Mouse (Mus musculus) stomach, embryonic 14.5 days (tissue): ENCODE data around the gene Ank. TPM values are rescaled to one million over a fixed set of nuclear protein-coding genes. Genes with fewer than 3 reads are reported as not detected.
"Not testable (repeated sequence)": the region's sequence is repeated elsewhere in the genome, so short reads cannot be mapped to it uniquely, and the experiment has no call there.

Experiments
- ATAC-seq: fragments of 200-750 bp; cut with Nextera tagmentation; 2 replicates; pipeline ENCODE4 v1.8.0; 2017; ENCODE audit warnings: low read depth, moderate TSS enrichment; ENCODE audit not compliant: insufficient number of reproducible peaks, insufficient read depth, low FRiP score
- H3K27ac ChIP-seq: fragments of 300-500 bp; sonication (generic); 2 replicates; pipeline ENCODE4 v1.5.1; 2014; ENCODE audit warnings: mild to moderate bottlenecking, low read length, moderate library complexity, mixed read lengths
- H3K27me3 ChIP-seq: fragments of 300-500 bp; sonication (generic); 2 replicates; pipeline ENCODE4 v1.6.1; 2014; ENCODE audit warnings: low read length, control low read depth, mixed read lengths; ENCODE audit not compliant: control insufficient read depth, insufficient read depth
- H3K36me3 ChIP-seq: fragments of 300-500 bp; sonication (generic); 2 replicates; pipeline ENCODE4 v1.6.1; 2014; ENCODE audit warnings: mild to moderate bottlenecking, control low read depth, low read length, moderate library complexity, mixed read lengths; ENCODE audit not compliant: control insufficient read depth, insufficient read depth
- H3K4me1 ChIP-seq: fragments of 300-500 bp; sonication (generic); 2 replicates; pipeline ENCODE4 v1.6.1; 2014; ENCODE audit warnings: low read length, control low read depth, mixed read lengths; ENCODE audit not compliant: control insufficient read depth, insufficient read depth
- H3K4me2 ChIP-seq: fragments of 300-500 bp; sonication (generic); replicated peaks from 2 replicates; pipeline ENCODE4 v1.6.1; 2014; ENCODE audit warnings: low read depth, low read length, control low read depth
- H3K4me3 ChIP-seq: fragments of 300-500 bp; sonication (generic); 2 replicates; pipeline ENCODE4 v1.5.1; 2014; ENCODE audit warnings: low read depth, low read length, control low read depth
- H3K9ac ChIP-seq: fragments of 300-500 bp; sonication (generic); replicated peaks from 2 replicates; pipeline ENCODE4 v1.6.1; 2014; ENCODE audit warnings: low read depth, mild to moderate bottlenecking, control low read depth, low read length, moderate library complexity, mixed read lengths
- H3K9me3 ChIP-seq: fragments of 300-500 bp; sonication (generic); 2 replicates; pipeline ENCODE4 v1.6.1; 2016; ENCODE audit warnings: low read depth, low read length, control low read depth; ENCODE audit not compliant: control insufficient read depth
- WGBS: fragments of 180-500 bp; shearing (Covaris S2); extraction: QIAGEN DNeasy Blood & Tissue Kit; methylation state at CpG from one replicate; pipeline ENCODE4 v1.1.7; 2014; 5-methylcytosine and 5-hydroxymethylcytosine counted together
- polyA plus RNA-seq: library from polyadenylated mRNA; unstranded; fragments of >200 nt; fragmentation: Nextera tagmentation; extraction: Ambion mirVana; gene quantifications from 2 replicates; pipeline ENCODE4 v1.2.1, GENCODE M21; 2014

The Ank gene
- polyA plus RNA-seq, 1 experiment from 2014 or later, result 13.7 TPM

DNA sequence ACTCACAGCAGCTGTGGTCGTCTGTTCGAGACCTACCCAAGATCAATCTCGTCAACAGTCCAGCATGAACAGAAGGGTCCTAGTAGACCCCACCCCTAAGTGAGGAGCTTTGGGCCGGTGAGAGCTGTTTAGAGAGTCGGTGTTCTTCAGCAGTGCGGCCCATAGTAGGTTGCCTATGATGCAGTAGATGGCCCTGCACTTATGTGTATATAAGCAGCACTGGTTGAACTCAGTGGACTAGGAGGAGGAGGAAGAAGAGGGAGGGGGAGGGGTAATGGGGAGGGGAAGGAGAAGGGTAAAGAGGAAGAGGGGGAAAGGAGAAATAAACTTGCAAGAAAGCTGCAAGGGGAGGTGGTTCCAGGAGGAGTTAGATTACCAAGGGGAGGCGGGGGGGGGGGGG, 25.4 kb upstream of the Ank start:
- Histone ChIP-seq H3K4me2 (no peak overlapping the region), H3K27me3 (no peaks in the 10 kb centered on the region), H3K9me3 (no peaks in the 10 kb centered on the region), H3K36me3 (no peaks in the 10 kb centered on the region), H3K4me1 (no peaks in the 10 kb centered on the region), H3K9ac (no peak overlapping the region), H3K4me3 (no peak overlapping the region), H3K27ac (no peak overlapping the region)
- 89% methylated on average over 6 of the region's 7 CpGs for WGBS
- no peak for ATAC-seq

DNA sequence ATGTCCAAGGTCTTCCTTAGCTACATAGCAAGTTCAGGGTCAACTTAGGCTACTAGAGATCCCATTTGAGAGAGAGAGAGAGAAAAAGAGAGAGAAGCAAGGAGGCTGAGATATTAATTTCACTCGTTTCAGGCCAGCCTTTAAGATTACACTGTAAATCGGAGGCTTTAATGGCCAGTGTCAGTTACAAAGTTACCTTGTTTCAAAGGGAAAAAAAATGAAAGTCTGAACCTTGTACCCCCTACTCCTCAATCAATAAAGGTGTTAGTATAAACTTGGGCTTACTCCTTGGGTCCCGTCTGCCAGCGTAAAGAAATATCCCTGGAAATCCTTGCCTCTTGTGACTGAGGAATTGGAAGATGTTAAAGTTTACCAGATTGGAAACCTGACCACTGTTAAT, 24.9 kb upstream of the Ank start:
- 51% methylated on average over 4 of the region's 4 CpGs for WGBS
- no peak for ATAC-seq

DNA sequence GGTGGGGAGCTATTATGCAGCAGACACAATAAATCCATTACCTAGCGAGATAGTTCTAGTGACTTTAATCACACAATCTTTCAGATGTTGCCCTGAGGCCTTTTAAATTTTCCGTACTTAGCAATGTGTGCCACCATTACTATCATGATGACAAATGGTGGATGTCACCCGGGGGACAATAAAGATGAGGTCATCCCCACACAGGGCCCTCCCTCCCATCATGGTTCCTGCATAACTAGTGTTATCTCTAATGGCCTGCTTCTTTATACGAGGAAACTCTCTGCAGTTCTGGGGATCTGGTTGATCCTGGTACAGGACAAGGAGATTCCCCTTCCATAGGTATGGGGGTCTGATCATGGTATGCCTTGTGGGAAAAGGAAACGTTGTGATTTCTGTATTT, 24.5 kb upstream of the Ank start:
- no peak overlapping the region for H3K9ac ChIP-seq
- no peaks in the 10 kb centered on the region for H3K27me3 ChIP-seq
- no peak overlapping the region for H3K4me3 ChIP-seq
- WGBS, result 42% methylated on average over 5 of the region's 5 CpGs
- no peak overlapping the region for H3K4me2 ChIP-seq
- no peaks in the 10 kb centered on the region for H3K9me3 ChIP-seq
- no peak for ATAC-seq
- H3K27ac ChIP-seq, result no peak overlapping the region
- H3K4me1 ChIP-seq, result no peaks in the 10 kb centered on the region
- no peaks in the 10 kb centered on the region for H3K36me3 ChIP-seq

More for the DNA sequence above, 24.9 kb upstream of the Ank start:
- Histone ChIP-seq H3K9me3 (no peaks in the 10 kb centered on the region), H3K4me2 (no peak overlapping the region), H3K4me1 (no peaks in the 10 kb centered on the region), H3K27me3 (no peaks in the 10 kb centered on the region), H3K36me3 (no peaks in the 10 kb centered on the region), H3K27ac (no peak overlapping the region), H3K4me3 (no peak overlapping the region), H3K9ac (no peak overlapping the region)

DNA sequence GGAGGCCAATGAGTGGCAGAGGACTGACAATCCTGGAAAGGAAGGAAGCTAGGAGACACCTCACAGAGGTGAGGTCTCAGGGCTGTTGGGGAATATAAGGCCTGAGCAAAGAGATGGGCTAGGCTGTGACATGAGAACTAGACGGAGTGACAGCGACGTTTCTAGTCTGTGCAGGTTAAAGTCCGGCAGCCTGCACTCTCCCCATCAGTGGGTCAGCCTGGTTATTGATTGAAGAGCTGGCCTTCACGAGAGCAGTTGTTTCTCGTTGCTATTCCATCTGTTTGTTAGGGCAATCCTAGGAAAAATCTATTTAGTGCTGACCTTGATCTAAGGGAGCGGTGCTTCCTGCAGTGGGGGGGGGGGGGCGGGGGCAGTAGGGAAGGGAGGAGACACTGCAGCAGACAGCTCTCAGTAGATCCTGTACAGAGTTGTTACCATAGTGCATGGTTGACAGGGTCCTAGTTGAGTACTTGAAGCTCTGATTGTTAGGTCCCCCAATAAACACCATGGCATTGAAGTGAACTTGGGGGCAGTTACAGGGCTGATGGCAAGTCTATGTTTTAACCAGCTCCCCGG, 21.6 kb upstream of the Ank start:
- 75% methylated on average over 8 of the region's 9 CpGs for WGBS
- ATAC-seq, result no peak

DNA sequence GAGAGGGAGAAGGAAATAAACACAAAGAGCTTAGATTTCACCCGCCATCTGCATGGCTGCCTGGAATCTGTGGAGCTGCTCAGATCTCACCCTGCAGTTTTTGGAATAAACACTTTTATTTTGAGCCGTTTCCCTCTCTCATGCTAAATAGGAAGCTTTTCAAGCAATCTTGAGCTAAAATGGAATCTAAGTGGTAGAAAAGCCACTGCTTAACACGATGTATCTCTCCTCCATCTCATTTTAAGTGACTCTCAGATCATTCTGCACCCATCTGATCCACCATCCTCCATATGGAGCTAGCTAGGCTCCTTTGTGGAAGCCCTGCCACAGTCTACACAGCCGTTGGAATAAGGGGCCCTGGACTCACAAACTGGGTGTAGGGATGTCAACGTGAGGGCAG, 15.8 kb upstream of the Ank start:
- Histone ChIP-seq H3K36me3 (no peaks in the 10 kb centered on the region), H3K4me1 (no peaks in the 10 kb centered on the region), H3K27me3 (no peaks in the 10 kb centered on the region), H3K4me3 (no peak overlapping the region), H3K4me2 (no peak overlapping the region), H3K27ac (no peak overlapping the region), H3K9me3 (no peaks in the 10 kb centered on the region), H3K9ac (no peak overlapping the region)
- ATAC-seq, result no peak
- 60% methylated on average over 5 of the region's 5 CpGs for WGBS

More for the DNA sequence above, 21.6 kb upstream of the Ank start:
- Histone ChIP-seq H3K36me3 (no peaks in the 10 kb centered on the region), H3K9me3 (no peaks in the 10 kb centered on the region), H3K9ac (no peak overlapping the region), H3K4me1 (no peaks in the 10 kb centered on the region), H3K4me3 (no peak overlapping the region), H3K27ac (no peak overlapping the region), H3K4me2 (no peak overlapping the region), H3K27me3 (no peaks in the 10 kb centered on the region)

DNA sequence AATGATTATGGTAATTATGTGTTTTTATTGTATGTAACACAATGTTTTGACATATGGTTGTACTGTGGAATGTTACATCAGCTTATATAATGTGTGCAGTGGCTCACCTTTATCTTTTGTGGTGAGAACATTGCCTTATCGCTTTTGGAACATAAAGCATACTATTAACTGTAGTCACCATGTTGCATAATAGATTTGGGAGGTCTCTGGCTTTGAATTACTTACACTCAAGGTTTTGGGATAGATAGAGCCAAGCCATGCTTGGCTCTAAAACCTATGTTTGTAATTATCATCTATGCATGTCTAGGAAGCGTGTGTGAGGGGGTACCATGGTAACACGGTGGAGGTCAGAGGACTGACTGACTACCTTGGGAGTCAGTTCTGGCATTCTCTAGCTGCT, 14.7 kb upstream of the Ank start:
- 93% methylated on average over 3 of the region's 3 CpGs for WGBS
- Histone ChIP-seq H3K27me3 (no peaks in the 10 kb centered on the region), H3K27ac (no peak overlapping the region), H3K9ac (no peak overlapping the region), H3K36me3 (no peaks in the 10 kb centered on the region), H3K4me2 (no peak overlapping the region), H3K9me3 (no peaks in the 10 kb centered on the region), H3K4me1 (no peaks in the 10 kb centered on the region), H3K4me3 (no peak overlapping the region)
- no peak for ATAC-seq

DNA sequence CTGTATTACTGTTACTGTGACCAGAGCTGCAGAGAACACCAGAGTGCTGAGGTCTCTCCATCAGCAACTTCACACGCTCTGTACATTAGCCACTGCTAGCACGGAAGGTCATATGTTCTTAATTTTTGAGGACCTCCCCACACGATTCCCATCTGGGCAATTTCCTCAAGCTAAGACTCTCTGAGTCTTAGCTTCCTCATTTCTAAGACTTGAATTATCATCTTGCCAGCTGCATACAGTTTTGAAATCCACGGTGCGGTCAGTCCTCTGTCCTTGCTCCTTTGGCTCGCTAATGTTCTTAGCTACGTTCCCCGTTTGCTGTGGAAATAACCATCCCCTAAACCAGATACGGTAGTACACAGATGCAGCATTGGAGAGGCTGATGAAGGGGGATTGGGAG, 14.0 kb upstream of the Ank start:
- 85% methylated on average over 9 of the region's 9 CpGs for WGBS
- H3K9me3 ChIP-seq, result no peaks in the 10 kb centered on the region
- no peak overlapping the region for H3K9ac ChIP-seq
- no peak overlapping the region for H3K27ac ChIP-seq
- no peaks in the 10 kb centered on the region for H3K27me3 ChIP-seq
- no peaks in the 10 kb centered on the region for H3K4me1 ChIP-seq
- no peak overlapping the region for H3K4me3 ChIP-seq
- no peak overlapping the region for H3K4me2 ChIP-seq
- no peaks in the 10 kb centered on the region for H3K36me3 ChIP-seq
- ATAC-seq, result no peak

DNA sequence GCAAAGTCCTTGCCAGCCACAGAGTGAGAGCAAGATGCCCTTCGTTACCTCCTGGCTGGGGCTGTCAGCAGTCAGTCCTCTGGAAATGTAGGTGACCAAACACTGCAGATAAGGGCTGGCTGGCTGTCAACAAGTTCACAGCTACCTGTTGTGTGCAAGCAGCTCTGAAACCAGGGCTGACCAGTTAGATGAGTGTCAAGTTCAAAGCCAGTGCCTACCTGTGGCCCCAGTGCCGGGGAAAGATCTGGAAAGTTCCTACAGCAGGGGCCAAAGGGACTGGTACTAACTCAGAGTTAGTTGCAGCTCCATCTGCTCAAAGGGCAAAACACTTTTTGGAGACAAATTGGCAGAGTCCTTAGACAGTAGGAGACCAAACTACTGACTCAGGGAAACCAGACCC, 9.5 kb upstream of the Ank start:
- Histone ChIP-seq H3K4me2 (no peak overlapping the region), H3K27me3 (no peaks in the 10 kb centered on the region), H3K4me1 (no peaks in the 10 kb centered on the region), H3K27ac (no peak overlapping the region), H3K9me3 (no peaks in the 10 kb centered on the region), H3K36me3 (no peaks in the 10 kb centered on the region), H3K4me3 (no peak overlapping the region), H3K9ac (no peak overlapping the region)
- 85% methylated on average over 2 of the region's 2 CpGs for WGBS
- ATAC-seq, result no peak

DNA sequence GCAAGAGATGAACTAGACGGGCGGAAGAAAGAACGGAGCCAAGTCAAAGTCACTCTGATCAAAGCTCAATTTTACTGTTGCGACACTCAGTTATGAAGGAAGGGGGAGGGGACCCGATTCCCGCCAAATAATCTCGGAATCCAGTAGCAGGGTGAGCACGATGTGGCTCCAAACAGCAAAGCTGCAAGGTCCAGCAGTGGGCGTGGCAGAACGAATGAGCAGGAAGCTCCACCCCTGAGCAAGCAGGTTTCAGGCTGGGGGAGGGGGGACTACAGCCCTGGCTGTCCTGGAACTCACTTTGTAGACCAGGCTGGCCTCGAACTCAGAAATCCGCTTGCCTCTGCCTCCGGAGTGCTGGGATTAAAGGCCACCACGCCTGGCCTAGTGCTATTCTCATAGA, 6.7 kb upstream of the Ank start:
- not testable (repeated sequence) for H3K4me2 ChIP-seq, ATAC-seq, H3K36me3 ChIP-seq, H3K9ac ChIP-seq, H3K27me3 ChIP-seq, H3K9me3 ChIP-seq, H3K27ac ChIP-seq, H3K4me3 ChIP-seq, H3K4me1 ChIP-seq
- WGBS, result 48% methylated on average over 14 of the region's 14 CpGs
